Mouse (Mus musculus) ZHBTc4 (cell line): ENCODE measurements around the gene Ssxb3.
"Not testable (repeated sequence)": the region's sequence is repeated elsewhere in the genome, so short reads cannot be mapped to it uniquely, and the experiment has no call there.

ENCODE experiments used
- DNase-seq: peaks from one replicate; pipeline ENCODE4 v3.0.0-alpha.2; 2011; ENCODE audit warnings: low read depth, low spot score

Ssxb3 gene

DNA sequence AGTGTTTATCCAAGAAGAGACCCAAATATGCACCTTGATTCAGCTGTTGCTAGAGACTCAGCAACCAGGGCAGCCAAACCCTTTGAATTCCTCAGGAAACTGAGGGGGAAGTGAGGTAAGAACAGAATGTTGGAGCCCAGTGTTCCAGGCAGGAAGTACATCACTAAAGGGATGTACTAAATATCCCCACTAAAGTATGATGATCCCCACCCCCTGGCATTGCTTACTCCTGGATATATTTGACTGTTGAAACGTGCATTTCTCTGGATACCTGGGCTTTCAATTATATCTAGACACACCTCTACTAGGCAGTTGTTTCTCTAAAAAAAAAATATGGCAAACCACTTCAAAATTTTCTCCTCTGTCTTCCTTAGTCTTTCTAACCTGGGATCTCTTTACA, at the start of gene Ssxb3:
Ssxb3 (minus strand) TSS at position 101 of the 400 bp plus-strand sequence.
- DNase-seq = not testable (repeated sequence)

DNA sequence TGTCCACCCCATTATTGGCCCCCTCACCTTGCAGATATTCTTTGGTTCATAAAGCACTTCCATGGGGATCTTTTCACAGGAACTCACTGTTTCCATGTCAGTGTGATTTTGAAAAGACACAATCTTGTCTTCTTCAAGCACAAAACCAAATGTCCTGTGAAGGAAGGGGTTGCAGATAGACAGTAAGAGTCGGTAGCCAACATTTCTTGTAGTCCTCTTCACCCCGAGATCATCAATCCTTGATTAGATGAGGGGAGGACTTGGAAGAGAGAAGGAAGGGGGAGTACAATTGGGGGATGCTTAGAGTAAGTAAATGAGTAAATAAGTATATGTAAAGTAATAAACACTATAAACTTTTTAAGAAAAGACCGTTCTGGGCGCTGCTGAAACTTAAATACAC, 43.5 kb downstream of the Ssxb3 start, which contains the start of gene Ssxb6:
Ssxb6 (minus strand) TSS at position 101 of the 400 bp plus-strand sequence.
- DNase-seq = not testable (repeated sequence)
